Mouse (Mus musculus) ES-E14 (cell line): ENCODE results near the gene Tor3a. TPM values are rescaled to one million over a fixed set of nuclear protein-coding genes. Genes with fewer than 3 reads are reported as not detected.

Experiments used
- DNase-seq: peaks from one replicate; pipeline ENCODE4 v3.0.0-alpha.2; 2013; ENCODE audit warnings: low read depth, low spot score
- H3K27ac ChIP-seq: 2 replicates; pipeline ENCODE4 v1.5.1; 2012; ENCODE audit warnings: low read depth, mild to moderate bottlenecking, low read length, moderate library complexity, mixed read lengths; ENCODE audit not compliant: poor library complexity, insufficient read depth, severe bottlenecking
- H3K36me3 ChIP-seq: 2 replicates; pipeline ENCODE4 v1.6.1; 2012; ENCODE audit warnings: mild to moderate bottlenecking, low read length, moderate library complexity, mixed read lengths; ENCODE audit not compliant: control insufficient read depth, poor library complexity, insufficient read depth, severe bottlenecking
- H3K4me1 ChIP-seq, 2 experiments: fragments of 150-350 bp in 1 of 2; sonication (generic) in 1 of 2; 2 replicates each; pipeline ENCODE4 v1.6.1; 2012; ENCODE audit warnings: low read length in 2 of 2, mild to moderate bottlenecking in 1 of 2, mixed read lengths in 1 of 2; ENCODE audit not compliant: control insufficient read depth in 2 of 2, insufficient read depth in 2 of 2, poor library complexity in 1 of 2
- H3K4me3 ChIP-seq, 2 experiments: fragments of 150-350 bp in 1 of 2; sonication (generic) in 1 of 2; 2 replicates each; pipeline ENCODE4 v1.5.1; 2012; ENCODE audit warnings: low read length in 2 of 2, low read depth in 1 of 2, mild to moderate bottlenecking in 1 of 2, mixed read lengths in 1 of 2; ENCODE audit not compliant: insufficient read depth in 1 of 2, poor library complexity in 1 of 2, severe bottlenecking in 1 of 2
- H3K9ac ChIP-seq: 2 replicates; pipeline ENCODE4 v1.6.1; 2012; ENCODE audit warnings: low read depth, mild to moderate bottlenecking, low read length, mixed read lengths; ENCODE audit not compliant: poor library complexity, insufficient read depth, severe bottlenecking
- H3K9me3 ChIP-seq: fragments of 150-350 bp; sonication (generic); 2 replicates; pipeline ENCODE4 v1.6.1; 2012; ENCODE audit warnings: low read depth, mild to moderate bottlenecking, low read length; ENCODE audit not compliant: control insufficient read depth, insufficient read depth
- CHD2 ChIP-seq: IDR thresholded peaks from 2 replicates; pipeline ENCODE4 v1.6.1; 2014; ENCODE audit warnings: mild to moderate bottlenecking, low read depth, low read length, inconsistent platforms
- HCFC1 ChIP-seq: IDR thresholded peaks from 2 replicates; pipeline ENCODE4 v1.6.1; 2012; ENCODE audit warnings: low read length, inconsistent platforms, borderline replicate concordance; ENCODE audit not compliant: insufficient read depth
- MAFK ChIP-seq: IDR thresholded peaks from 2 replicates; pipeline ENCODE4 v1.6.1; 2014; ENCODE audit warnings: mild to moderate bottlenecking, low read depth, low read length, inconsistent platforms; ENCODE audit not compliant: insufficient read depth
- ZC3H11A ChIP-seq: IDR thresholded peaks from 2 replicates; pipeline ENCODE4 v1.6.1; 2012; ENCODE audit warnings: low read depth, mild to moderate bottlenecking, inconsistent platforms, low read length, borderline replicate concordance
- ZNF384 ChIP-seq: IDR thresholded peaks from 2 replicates; pipeline ENCODE4 v1.6.1; 2012; ENCODE audit warnings: low read depth, low read length, inconsistent platforms
- in situ Hi-C, 2 experiments: fragments of 600-800 bp; cut with MboI; formaldehyde crosslinking; loops; one replicate each; pipeline ENCODE4 v1.15.1; 2025; ENCODE audit warnings: low sequenced_read_pairs in 2 of 2, inconsistent platforms in 1 of 2; ENCODE audit not compliant: unreplicated experiment in 2 of 2
- total RNA-seq: library from RNA; depleted of rRNA; stranded (reverse); fragments of 300-350 nt; gene quantifications from 2 replicates; pipeline ENCODE4 v1.2.3, GENCODE M21; 2012

Gene Tor3a
- total RNA-seq, 1 experiment, result 17.2 TPM

DNA sequence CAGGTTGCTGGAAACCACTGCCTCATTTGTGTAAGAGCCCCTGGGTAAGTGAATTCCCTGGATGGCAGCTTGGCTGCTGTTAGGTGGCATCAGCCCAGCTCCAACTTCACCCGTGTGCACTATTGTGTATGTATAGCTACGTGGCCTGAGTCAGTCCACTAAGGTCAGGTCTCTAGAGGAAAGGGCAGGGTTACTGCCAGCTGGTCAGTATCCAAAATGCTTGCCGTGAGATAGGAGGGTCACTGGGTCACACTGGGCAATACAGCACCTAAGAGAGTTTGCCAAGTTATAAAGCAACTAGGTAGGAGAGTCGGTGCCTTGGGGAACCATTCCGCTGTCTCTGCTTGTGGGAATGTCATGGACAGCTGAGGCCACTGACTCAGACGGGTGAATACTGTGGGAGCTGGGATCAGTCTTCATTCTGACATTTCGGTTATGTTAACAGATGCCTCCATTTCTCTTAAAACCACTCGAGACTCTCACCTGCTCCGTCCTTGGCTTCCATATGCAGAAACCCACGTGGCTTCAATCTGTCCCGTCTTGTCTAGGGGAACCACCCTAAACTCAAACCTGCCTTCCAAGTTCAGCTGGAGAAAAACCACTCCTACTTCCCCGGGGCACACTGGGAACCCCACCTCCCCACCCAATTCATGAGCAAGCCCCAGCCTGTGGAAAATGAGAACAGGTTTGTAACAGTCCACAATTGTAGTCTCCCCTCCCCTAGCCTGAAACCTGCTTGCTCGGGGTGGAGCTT lies 14.1 kb downstream of the Tor3a start:
- peak overlapping the region; percentile 19 for H3K27ac ChIP-seq
- no peaks in the 10 kb centered on the region for H3K9me3 ChIP-seq
- TF ChIP-seq MAFK (no peak), ZNF384 (no peak), ZC3H11A (no peak), HCFC1 (no peak)
- H3K4me1 ChIP-seq, result peaks cover 3 to 34% of the 10 kb centered on the region in 2 experiments; a peak in 3 of 4 replicates
- DNase-seq, result no peak
- in situ Hi-C loops, result no loop called here
- H3K36me3 ChIP-seq, result peaks cover 30% of the 10 kb centered on the region
- peak overlapping the region; percentile 68; the same call in 1 of the 2 replicates for H3K9ac ChIP-seq
- peak overlapping the region; percentile 3 to 41; a peak in 2 of 4 replicates for H3K4me3 ChIP-seq

DNA sequence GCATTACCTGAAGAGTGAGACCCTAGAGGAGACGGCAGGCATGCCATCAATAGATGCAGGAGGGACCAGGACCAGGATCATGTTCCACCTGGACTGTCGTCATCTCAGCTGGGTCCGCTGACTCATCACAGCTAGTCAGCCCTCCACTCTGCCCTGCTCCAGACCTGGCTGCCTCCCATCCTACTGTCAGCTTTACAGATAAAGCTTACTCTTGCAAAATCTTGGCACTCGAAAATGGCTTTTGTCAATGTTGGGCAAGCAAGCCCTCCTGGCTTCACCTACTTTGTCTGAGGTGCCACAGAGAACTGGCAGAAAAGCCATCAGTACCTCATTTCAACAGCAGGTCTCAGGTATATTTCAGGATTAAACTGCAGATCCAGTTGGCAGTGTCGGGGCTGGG lies 15.5 kb downstream of the Tor3a start:
- Histone ChIP-seq H3K27ac (no peak overlapping the region; the same call in 1 of the 2 replicates), H3K4me1 (peaks cover 5 to 42% of the 10 kb centered on the region in 2 experiments; a peak in 3 of 4 replicates), H3K9ac (no peak overlapping the region), H3K4me3 (no peak overlapping the region), H3K9me3 (no peaks in the 10 kb centered on the region), H3K36me3 (peaks cover 33% of the 10 kb centered on the region)
- in situ Hi-C loops, result no loop called here
- TF ChIP-seq MAFK (peak; percentile 14; the same call in 1 of the 2 replicates), ZC3H11A (no peak)
- DNase-seq, result no peak

DNA sequence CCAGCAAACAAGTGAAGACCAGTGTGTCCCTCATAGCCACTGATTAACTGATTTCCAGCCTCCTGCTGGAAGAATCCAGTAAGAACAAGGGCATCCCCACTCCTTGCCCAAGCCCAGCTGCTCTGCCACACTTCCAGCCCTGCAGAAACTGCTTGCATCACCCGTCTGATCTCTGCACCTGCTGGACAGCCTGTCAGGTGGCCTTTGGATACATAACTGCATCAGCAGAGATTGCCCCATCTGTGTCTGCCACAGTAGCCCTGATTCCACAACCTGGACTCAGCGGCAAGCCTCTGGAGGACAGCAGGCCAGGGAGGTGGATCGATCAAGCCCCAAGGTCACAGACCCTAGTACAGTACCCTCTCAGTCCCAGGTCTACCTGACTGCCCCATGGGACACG lies 16.6 kb downstream of the Tor3a start:
- in situ Hi-C loops, result no loop called here
- Histone ChIP-seq H3K4me1 (peaks cover 5 to 44% of the 10 kb centered on the region in 2 experiments; a peak in 3 of 4 replicates), H3K27ac (no peak overlapping the region), H3K9me3 (no peaks in the 10 kb centered on the region), H3K9ac (no peak overlapping the region), H3K36me3 (peaks cover 36% of the 10 kb centered on the region), H3K4me3 (no peak overlapping the region)
- TF ChIP-seq ZC3H11A (no peak), MAFK (no peak), HCFC1 (no peak), ZNF384 (no peak), CHD2 (no peak)
- DNase-seq, result no peak

DNA sequence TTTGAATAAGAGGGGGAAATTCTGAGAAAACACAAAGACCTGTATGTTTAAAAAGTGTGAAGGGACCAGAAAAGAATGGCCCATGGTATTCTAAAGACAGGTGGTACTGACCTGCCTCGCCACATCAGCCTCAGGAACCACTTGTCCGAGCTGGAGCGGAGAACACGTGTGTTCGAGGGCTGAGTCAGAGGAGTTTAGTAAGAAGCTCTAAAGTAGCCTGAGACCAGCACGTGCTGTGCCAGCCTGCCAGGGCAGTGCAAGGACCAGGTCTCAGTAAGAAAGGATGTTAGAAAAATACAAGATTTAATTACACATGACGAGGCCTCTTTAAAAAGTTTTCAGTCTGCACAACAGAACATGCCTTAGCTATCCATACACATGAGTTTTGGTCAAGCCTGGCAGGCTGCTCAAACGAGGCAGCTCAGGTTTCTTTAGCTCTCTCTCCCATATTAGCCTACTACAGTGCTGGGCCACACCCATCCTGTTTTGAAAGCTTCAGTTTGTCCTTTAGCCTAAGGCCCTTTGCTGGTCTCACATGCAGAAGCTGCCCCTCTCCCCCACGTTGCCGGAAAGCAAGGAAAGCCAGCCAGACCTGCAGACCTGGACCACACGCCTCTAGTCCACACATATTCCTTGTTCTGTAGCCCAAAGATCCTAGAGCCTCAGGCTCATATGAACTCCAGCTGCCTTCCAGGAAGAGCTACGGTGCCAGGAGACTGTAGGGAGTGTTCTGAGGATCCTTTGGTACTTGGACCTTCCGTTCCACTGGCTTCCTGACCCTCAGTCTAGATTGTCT lies 19.2 kb downstream of the Tor3a start:
- peak overlapping the region; percentile 21; the same call in 1 of the 2 replicates for H3K9ac ChIP-seq
- peak overlapping the region; percentile 30 for H3K27ac ChIP-seq
- TF ChIP-seq ZNF384, result no peak
- TF ChIP-seq CHD2, result no peak
- no peak for TF ChIP-seq ZC3H11A
- no peak for TF ChIP-seq HCFC1
- no peak for TF ChIP-seq MAFK
- H3K4me3 ChIP-seq, result no peak overlapping the region
- in situ Hi-C loops, result no loop called here
- no peak for DNase-seq
- H3K9me3 ChIP-seq, result no peaks in the 10 kb centered on the region
- peaks cover 38% of the 10 kb centered on the region for H3K36me3 ChIP-seq
- peaks cover 8 to 45% of the 10 kb centered on the region in 2 experiments for H3K4me1 ChIP-seq
